In genomic region chr2:113866155-113866554, GRCm38 (mm10) we compare ENCODE assay signal across 10 mouse cellular contexts. TPM values are rescaled to one million over a fixed set of nuclear protein-coding genes. Genes with fewer than 3 reads are reported as not detected.
DNase-seq lines count a peak whose midpoint lies in the region; ATAC-seq and TF ChIP-seq lines count a peak whose summit lies in the region.
"Had no signal": no experiment of that assay in that cellular context is flagged by ENCODE, and none has a peak within 500 bp of the region (broad histone marks: within the 10 kb centered on the region; RNA-seq: fewer than 3 reads in every experiment).

No protein-coding gene starts in this region.

- H3K27me3 ChIP-seq in hindbrain, postnatal 0 days (ENCODE audit: insufficient read depth, low read length) = no peaks in the 10 kb centered on the region
- no peaks in the 10 kb centered on the region for H3K27me3 ChIP-seq in hindbrain, embryonic 13.5 days
- H3K27me3 ChIP-seq in midbrain, postnatal 0 days (ENCODE audit: insufficient read depth, low read length) = no peaks in the 10 kb centered on the region
- H3K27me3 ChIP-seq in midbrain, embryonic 10.5 days (ENCODE audit: low read depth, poor library complexity, severe bottlenecking) = no peaks in the 10 kb centered on the region
- H3K27me3 ChIP-seq in stomach, postnatal 0 days (ENCODE audit: control insufficient read depth, insufficient read depth, low read length) = no peaks in the 10 kb centered on the region
- H3K27me3 ChIP-seq: liver, embryonic 13.5 days had no signal

- no peak overlapping the region for H3K9ac ChIP-seq in hindbrain, postnatal 0 days (replicated peaks; ENCODE audit: low read length)
- H3K9ac ChIP-seq in hindbrain, embryonic 13.5 days = no peak overlapping the region
- H3K9ac ChIP-seq in midbrain, postnatal 0 days (replicated peaks; ENCODE audit: low read length, poor library complexity, severe bottlenecking) = no peak overlapping the region
- H3K9ac ChIP-seq in stomach, postnatal 0 days (ENCODE audit: low read length) = no peak overlapping the region
- H3K9ac ChIP-seq: liver, embryonic 13.5 days had no signal

- ATAC-seq in hindbrain, postnatal 0 days = no peak
- ATAC-seq in hindbrain, embryonic 13.5 days (ENCODE audit: low FRiP score) = no peak
- no peak for ATAC-seq in midbrain, postnatal 0 days (ENCODE audit: low FRiP score)
- ATAC-seq in stomach, postnatal 0 days (ENCODE audit: low FRiP score, low TSS enrichment) = no peak
- no peak for ATAC-seq in erythroid progenitor cell, adult 5-6 weeks (replicated peaks; ENCODE audit: low FRiP score, poor library complexity, severe bottlenecking)

- TF ChIP-seq CTCF in hindbrain, postnatal 0 days (IDR thresholded peaks at IDR 0.05; ENCODE audit: low read depth) = peak; percentile 60
- TF ChIP-seq CTCF in midbrain, postnatal 0 days (IDR thresholded peaks at IDR 0.05) = peak; percentile 75
- TF ChIP-seq CTCF in stomach, postnatal 0 days (IDR thresholded peaks at IDR 0.05; ENCODE audit: low read depth) = peak; percentile 68

- no peaks in the 10 kb centered on the region for H3K36me3 ChIP-seq in hindbrain, postnatal 0 days (ENCODE audit: insufficient read depth, low read length)
- no peaks in the 10 kb centered on the region for H3K36me3 ChIP-seq in hindbrain, embryonic 13.5 days
- H3K36me3 ChIP-seq in midbrain, postnatal 0 days (ENCODE audit: insufficient read depth, low read length) = no peaks in the 10 kb centered on the region
- H3K36me3 ChIP-seq in midbrain, embryonic 10.5 days = no peaks in the 10 kb centered on the region
- H3K36me3 ChIP-seq in stomach, postnatal 0 days (ENCODE audit: control insufficient read depth, insufficient read depth, low read length) = no peaks in the 10 kb centered on the region
- H3K36me3 ChIP-seq: liver, embryonic 13.5 days had no signal

- peak; percentile 56 for DNase-seq in hindbrain, postnatal 0 days (ENCODE audit: low spot score)
- peak; percentile 61 for DNase-seq in midbrain, postnatal 0 days (ENCODE audit: low spot score)
- no peak for DNase-seq in midbrain, embryonic 10.5 days (ENCODE audit: low spot score)
- DNase-seq in brain, adult 2 months (ENCODE audit: low read depth, low spot score) = peak; percentile 27
- DNase-seq in stomach, postnatal 0 days (ENCODE audit: low spot score) = no peak
- no peak for DNase-seq in adrenal gland, postnatal 10 days
- DNase-seq: cerebellum, adult 11 months; liver, embryonic 13.5 days had no signal

- no peaks in the 10 kb centered on the region for H3K4me1 ChIP-seq in hindbrain, postnatal 0 days (ENCODE audit: insufficient read depth, low read length)
- no peaks in the 10 kb centered on the region for H3K4me1 ChIP-seq in hindbrain, embryonic 13.5 days (replicated peaks)
- H3K4me1 ChIP-seq in midbrain, postnatal 0 days (ENCODE audit: insufficient read depth, low read length) = no peaks in the 10 kb centered on the region
- H3K4me1 ChIP-seq in midbrain, embryonic 10.5 days = no peaks in the 10 kb centered on the region
- no peaks in the 10 kb centered on the region for H3K4me1 ChIP-seq in stomach, postnatal 0 days (replicated peaks; ENCODE audit: control insufficient read depth, insufficient read depth)
- H3K4me1 ChIP-seq: liver, embryonic 13.5 days had no signal

- 33% methylated on average over 2 of the region's 2 CpGs for WGBS in hindbrain, postnatal 0 days
- whole genome bisulfite sequencing in hindbrain, embryonic 13.5 days = 47% methylated on average over 2 of the region's 2 CpGs
- 32% methylated on average over 2 of the region's 2 CpGs for WGBS in midbrain, postnatal 0 days
- 63% methylated on average over 2 of the region's 2 CpGs for WGBS in midbrain, embryonic 10.5 days
- 14% methylated on average over 2 of the region's 2 CpGs for WGBS in stomach, postnatal 0 days

- no peaks in the 10 kb centered on the region for H3K9me3 ChIP-seq in hindbrain, postnatal 0 days (ENCODE audit: low read length)
- H3K9me3 ChIP-seq in hindbrain, embryonic 13.5 days = no peaks in the 10 kb centered on the region
- H3K9me3 ChIP-seq in midbrain, postnatal 0 days (ENCODE audit: low read length) = no peaks in the 10 kb centered on the region
- H3K9me3 ChIP-seq in midbrain, embryonic 10.5 days (replicated peaks) = no peaks in the 10 kb centered on the region
- no peaks in the 10 kb centered on the region for H3K9me3 ChIP-seq in stomach, postnatal 0 days (ENCODE audit: control insufficient read depth, low read length)
- H3K9me3 ChIP-seq: liver, embryonic 13.5 days had no signal

- H3K27ac ChIP-seq in hindbrain, postnatal 0 days = no peak overlapping the region
- H3K27ac ChIP-seq in hindbrain, embryonic 13.5 days = no peak overlapping the region
- H3K27ac ChIP-seq in midbrain, postnatal 0 days (ENCODE audit: low read depth, low read length) = no peak overlapping the region
- no peak overlapping the region for H3K27ac ChIP-seq in midbrain, embryonic 10.5 days (replicated peaks)
- no peak overlapping the region for H3K27ac ChIP-seq in stomach, postnatal 0 days (replicated peaks)
- H3K27ac ChIP-seq: liver, embryonic 13.5 days had no signal

- H3K4me2 ChIP-seq in hindbrain, postnatal 0 days (ENCODE audit: low read depth, low read length) = no peak overlapping the region
- no peak overlapping the region for H3K4me2 ChIP-seq in hindbrain, embryonic 13.5 days
- no peak overlapping the region for H3K4me2 ChIP-seq in midbrain, postnatal 0 days (ENCODE audit: low read depth, low read length, poor library complexity, severe bottlenecking)
- no peak overlapping the region for H3K4me2 ChIP-seq in stomach, postnatal 0 days (replicated peaks; ENCODE audit: low read depth)
- H3K4me2 ChIP-seq: liver, embryonic 13.5 days had no signal

- TF ChIP-seq EP300 in stomach, postnatal 0 days (optimal IDR thresholded peaks at IDR 0.05) = no peak

- no peak overlapping the region for H3K4me3 ChIP-seq in hindbrain, postnatal 0 days (ENCODE audit: low read length)
- no peak overlapping the region for H3K4me3 ChIP-seq in hindbrain, embryonic 13.5 days
- H3K4me3 ChIP-seq in midbrain, postnatal 0 days (ENCODE audit: low read depth, low read length) = no peak overlapping the region
- H3K4me3 ChIP-seq in midbrain, embryonic 10.5 days = no peak overlapping the region
- no peak overlapping the region for H3K4me3 ChIP-seq in stomach, postnatal 0 days (ENCODE audit: low read depth, low read length)
- H3K4me3 ChIP-seq: liver, embryonic 13.5 days had no signal

RNA-seq across cellular contexts. Expression of gene Arhgap11a, which starts 17.7 kb away (rescaled TPM):
- 1.8 and 2.2 TPM in 2 replicates for total RNA-seq in hindbrain, postnatal 0 days (2014; rRNA removed)
- polyA plus RNA-seq in hindbrain, postnatal 0 days (2015; fragmentation: Nextera tagmentation; extraction: Ambion mirVana) = 6.5 and 6.7 TPM in 2 replicates
- polyA plus RNA-seq in hindbrain, embryonic 13.5 days (2015; fragmentation: Nextera tagmentation; extraction: Ambion mirVana) = 11.7 and 12.1 TPM in 2 replicates
- total RNA-seq in midbrain, postnatal 0 days (2014; rRNA removed) = 1.2 and 1.3 TPM in 2 replicates
- 2.0 and 2.2 TPM in 2 replicates for polyA plus RNA-seq in midbrain, postnatal 0 days (2015; fragmentation: Nextera tagmentation; extraction: Ambion mirVana)
- 31.3 and 38.6 TPM in 2 replicates for polyA plus RNA-seq in midbrain, embryonic 10.5 days (2016; fragmentation: Nextera tagmentation; extraction: Ambion mirVana)
- polyA plus RNA-seq in stomach, postnatal 0 days (2015; fragmentation: Nextera tagmentation; extraction: Ambion mirVana) = 7.0 and 7.7 TPM in 2 replicates
- 10 to 100 TPM; 11.6 to 15.3 TPM for total RNA-seq in adrenal gland, postnatal 10 days (2021)
- 97.7 and 118 TPM in 2 replicates for total RNA-seq in erythroid progenitor cell, adult 5-6 weeks (2015; ENCODE audit: low replicate concordance)
- 134 and 154 TPM in 2 replicates for total RNA-seq in erythroid progenitor cell, adult 5-6 weeks (2017; ENCODE audit: low replicate concordance)

RNA-seq across cellular contexts. Expression of gene Scg5, which starts 37.2 kb away (rescaled TPM):
- total RNA-seq in hindbrain, postnatal 0 days (2014; rRNA removed) = 202 and 203 TPM in 2 replicates
- polyA plus RNA-seq in hindbrain, postnatal 0 days (2015; fragmentation: Nextera tagmentation; extraction: Ambion mirVana) = 348 and 362 TPM in 2 replicates
- polyA plus RNA-seq in hindbrain, embryonic 13.5 days (2015; fragmentation: Nextera tagmentation; extraction: Ambion mirVana) = 187 and 196 TPM in 2 replicates
- 234 and 270 TPM in 2 replicates for total RNA-seq in midbrain, postnatal 0 days (2014; rRNA removed)
- 406 and 419 TPM in 2 replicates for polyA plus RNA-seq in midbrain, postnatal 0 days (2015; fragmentation: Nextera tagmentation; extraction: Ambion mirVana)
- 21.5 and 37.9 TPM in 2 replicates for polyA plus RNA-seq in midbrain, embryonic 10.5 days (2016; fragmentation: Nextera tagmentation; extraction: Ambion mirVana)
- 14.9 and 15.5 TPM in 2 replicates for polyA plus RNA-seq in stomach, postnatal 0 days (2015; fragmentation: Nextera tagmentation; extraction: Ambion mirVana)
- total RNA-seq in adrenal gland, postnatal 10 days (2021) = 10 to 100 TPM; 38.8 to 41.7 TPM
- total RNA-seq in erythroid progenitor cell, adult 5-6 weeks (2015; ENCODE audit: low replicate concordance) = 3.2 and 8.4 TPM in 2 replicates
- total RNA-seq in erythroid progenitor cell, adult 5-6 weeks (2017; ENCODE audit: low replicate concordance) = 1.7 TPM in 1 of 2 replicates, not detected in the other

Comparison
In these comparisons a context has a peak if more than half of its experiments do, and no peak if none do; other contexts are left out.
1. DNase-seq: peak in hindbrain, postnatal 0 days (single experiment), midbrain, postnatal 0 days (single experiment) and brain, adult 2 months (single experiment); none in midbrain, embryonic 10.5 days (single experiment), stomach, postnatal 0 days (single experiment) and adrenal gland, postnatal 10 days (single experiment).
2. Peak in every context shown above with its lines, with median percentiles within 50 percentile points of each other: CTCF ChIP-seq.